Mouse (Mus musculus) regulatory T cell (primary cell): ENCODE results near the gene Cxadr.

ENCODE experiments used
- in situ Hi-C: fragments of 300-600 bp; cut with MboI, MseI; formaldehyde crosslinking; loops from one replicate; pipeline ENCODE4 v1.15.1; 2025; ENCODE audit warnings: high pct_unique_total_duplicates

The Cxadr gene

GRCm38 (mm10) chr16:78301183-78301830 lies at the start of gene Cxadr:
Gene Cxadr (plus strand): TSS chr16:78301489.
- in situ Hi-C loops, result loop anchor here (5.0 kb wide), 1 partner anchor 104 kb away; no protein-coding TSS in a partner anchor

- in situ Hi-C loops, result no loop called here
These were observed 42.3 kb upstream of the Cxadr start for GRCm38 (mm10) chr16:78258989-78259388.

GRCm38 (mm10) chr16:78260070-78260879 lies 41.0 kb upstream of the Cxadr start:
- in situ Hi-C loops, result no loop called here

GRCm38 (mm10) chr16:78261520-78261919 lies 39.8 kb upstream of the Cxadr start:
- in situ Hi-C loops, result no loop called here

GRCm38 (mm10) chr16:78264442-78265150 lies 36.7 kb upstream of the Cxadr start:
- in situ Hi-C loops, result no loop called here

- in situ Hi-C loops, result no loop called here
These were observed 36.1 kb upstream of the Cxadr start for GRCm38 (mm10) chr16:78265151-78265590.

- in situ Hi-C loops, result no loop called here
These were observed 35.5 kb upstream of the Cxadr start for GRCm38 (mm10) chr16:78265826-78266225.

- in situ Hi-C loops, result no loop called here
These were observed 33.8 kb upstream of the Cxadr start for GRCm38 (mm10) chr16:78267453-78267852.

- in situ Hi-C loops, result no loop called here
These were observed 33.1 kb upstream of the Cxadr start for GRCm38 (mm10) chr16:78268167-78268566.

- in situ Hi-C loops, result no loop called here
These were observed 26.3 kb upstream of the Cxadr start for GRCm38 (mm10) chr16:78274825-78275455.

GRCm38 (mm10) chr16:78277567-78277966 lies 23.7 kb upstream of the Cxadr start:
- in situ Hi-C loops, result no loop called here

- in situ Hi-C loops, result loop anchor here (10.0 kb wide), 1 partner anchor 285 kb away; no protein-coding TSS in a partner anchor
These were observed 21.0 kb upstream of the Cxadr start for GRCm38 (mm10) chr16:78280093-78280881.

GRCm38 (mm10) chr16:78283231-78283630 lies 18.1 kb upstream of the Cxadr start:
- in situ Hi-C loops, result loop anchor here (10.0 kb wide), 1 partner anchor 288 kb away; no protein-coding TSS in a partner anchor

GRCm38 (mm10) chr16:78294051-78294450 lies 7.2 kb upstream of the Cxadr start:
- in situ Hi-C loops, result no loop called here

- in situ Hi-C loops, result no loop called here
These were observed 6.5 kb upstream of the Cxadr start for GRCm38 (mm10) chr16:78294606-78295275.

GRCm38 (mm10) chr16:78295601-78296000 lies 5.7 kb upstream of the Cxadr start:
- in situ Hi-C loops, result no loop called here

GRCm38 (mm10) chr16:78296114-78296513 lies 5.2 kb upstream of the Cxadr start:
- in situ Hi-C loops, result no loop called here

- in situ Hi-C loops, result loop anchor here (5.0 kb wide), 1 partner anchor 105 kb away; no protein-coding TSS in a partner anchor
These were observed 765 bp downstream of the Cxadr start for GRCm38 (mm10) chr16:78301831-78302677.

GRCm38 (mm10) chr16:78302678-78303050 lies 1.4 kb downstream of the Cxadr start:
- in situ Hi-C loops, result loop anchor here (5.0 kb wide), 1 partner anchor 105 kb away; no protein-coding TSS in a partner anchor
